Mouse (Mus musculus) G1E (cell line): ENCODE results near the gene Commd8. TPM values are rescaled to one million over a fixed set of nuclear protein-coding genes. Genes with fewer than 3 reads are reported as not detected.

ENCODE experiments used
- ATAC-seq: 2 replicates; pipeline ENCODE4 v1.8.0; 2016; ENCODE audit warnings: mild to moderate bottlenecking; ENCODE audit not compliant: insufficient number of reproducible peaks, poor library complexity, low FRiP score, severe bottlenecking; ENCODE audit errors: extremely low read depth
- DNase-seq: peaks from one replicate; pipeline ENCODE4 v3.0.0; 2012; ENCODE audit warnings: low spot score
- H3K27me3 ChIP-seq: 2 replicates; pipeline ENCODE4 v1.6.1; 2012; ENCODE audit warnings: mild to moderate bottlenecking, low read length, inconsistent platforms; ENCODE audit not compliant: insufficient read depth
- H3K36me3 ChIP-seq: replicated peaks from 2 replicates; pipeline ENCODE3; 2012; ENCODE audit warnings: mild to moderate bottlenecking, inconsistent platforms
- H3K4me1 ChIP-seq: 2 replicates; pipeline ENCODE4 v1.6.1; 2012; ENCODE audit warnings: low read depth, low read length, inconsistent platforms, mixed read lengths; ENCODE audit not compliant: insufficient read depth
- H3K4me3 ChIP-seq: 2 replicates; pipeline ENCODE4 v1.5.1; 2012; ENCODE audit warnings: low read depth, mild to moderate bottlenecking, inconsistent platforms, low read length, moderate library complexity, mixed read lengths
- H3K9me3 ChIP-seq: replicated peaks from 2 replicates; pipeline ENCODE4 v1.6.1; 2012; ENCODE audit warnings: inconsistent platforms
- CTCF ChIP-seq: IDR thresholded peaks from 2 replicates; pipeline ENCODE4 v1.5.1; 2012; ENCODE audit warnings: low read depth, low read length, inconsistent platforms, mixed read lengths
- GATA1 ChIP-seq: IDR thresholded peaks from 2 replicates; pipeline ENCODE4 v1.6.1; 2012; ENCODE audit warnings: borderline replicate concordance, low read length, inconsistent platforms, mixed read lengths
- GATA2 ChIP-seq: IDR thresholded peaks from 2 replicates; pipeline ENCODE4 v1.6.1; 2012; ENCODE audit warnings: low read depth, low read length, inconsistent platforms, borderline replicate concordance
- POLR2AphosphoS5 ChIP-seq: IDR thresholded peaks from 2 replicates; pipeline ENCODE4 v1.6.1; 2012; ENCODE audit warnings: low read depth, low read length, inconsistent platforms; ENCODE audit not compliant: insufficient replicate concordance
- TAL1 ChIP-seq: conservative IDR thresholded peaks from 2 replicates; pipeline ENCODE4 v1.6.1; 2012; ENCODE audit warnings: low read depth, low read length, inconsistent platforms, mixed read lengths
- polyA plus RNA-seq: library from polyadenylated mRNA; stranded (reverse); fragments of >175 nt; gene quantifications from 2 replicates; pipeline ENCODE4 v1.2.3, GENCODE M21; 2012
- total RNA-seq, 2 experiments: library from RNA; stranded (forward) in 1 of 2; stranded (reverse) in 1 of 2; fragments of 200-1000 nt in 1 of 2; fragments of >200 nt in 1 of 2; fragmentation: Nextera tagmentation in 1 of 2; gene quantifications; 2 replicates each; pipeline ENCODE4 v1.2.3; 2014 to 2017

Gene Commd8
- total RNA-seq (2014; fragmentation: Nextera tagmentation) (70.9 and 81.8 TPM in 2 replicates), total RNA-seq (2017) (118 and 144 TPM in 2 replicates), polyA plus RNA-seq (4.9 and 8.6 TPM in 2 replicates)

DNA sequence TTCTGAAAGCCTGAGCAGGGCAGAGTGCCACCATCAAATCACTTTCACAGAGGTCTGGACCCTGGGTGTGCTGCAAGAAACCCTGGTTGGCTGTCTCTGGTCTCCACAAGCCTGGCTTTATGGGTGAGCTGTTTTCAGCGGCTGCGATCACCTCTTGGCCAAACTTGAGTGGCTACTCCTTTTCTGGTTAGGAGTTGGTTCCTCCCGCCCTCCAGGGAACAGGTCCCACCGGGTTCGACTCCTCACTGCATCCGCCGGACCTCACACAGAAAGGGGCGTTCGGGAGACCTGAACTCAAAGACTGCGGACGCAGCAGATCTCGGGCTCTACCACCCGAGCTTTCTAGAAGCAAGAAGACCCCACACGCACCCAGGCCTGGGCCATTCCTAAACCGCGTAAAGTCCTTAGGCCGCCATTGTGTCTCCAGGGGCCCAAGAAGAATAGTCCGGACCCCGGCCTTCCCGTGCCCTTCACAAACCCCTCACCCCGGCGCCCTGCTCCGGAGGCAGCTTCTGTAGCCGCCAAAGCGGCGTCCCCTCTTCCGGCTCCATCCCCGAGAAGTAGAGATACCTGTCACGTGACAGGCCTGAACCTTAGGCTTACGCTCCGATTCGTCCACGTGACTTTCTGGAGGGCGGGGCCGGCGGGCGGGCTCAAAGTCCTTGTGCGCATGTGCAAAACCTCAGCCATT is at the start of gene Commd8:
TSS of gene Commd8 (minus strand) at position 596 of the 691 bp plus-strand sequence.
- Histone ChIP-seq H3K9me3 (no peaks in the 10 kb centered on the region), H3K4me1 (peaks cover 27% of the 10 kb centered on the region), H3K4me3 (peak within 1 kb of the TSS; percentile 80), H3K36me3 (peaks cover 29% of the 10 kb centered on the region), H3K27me3 (no peaks in the 10 kb centered on the region)
- DNase-seq (peak; percentile 82), ATAC-seq (peak; percentile 79)
- TF ChIP-seq POLR2AphosphoS5 (no peak), CTCF (no peak), GATA2 (no peak), GATA1 (no peak), TAL1 (no peak)

DNA sequence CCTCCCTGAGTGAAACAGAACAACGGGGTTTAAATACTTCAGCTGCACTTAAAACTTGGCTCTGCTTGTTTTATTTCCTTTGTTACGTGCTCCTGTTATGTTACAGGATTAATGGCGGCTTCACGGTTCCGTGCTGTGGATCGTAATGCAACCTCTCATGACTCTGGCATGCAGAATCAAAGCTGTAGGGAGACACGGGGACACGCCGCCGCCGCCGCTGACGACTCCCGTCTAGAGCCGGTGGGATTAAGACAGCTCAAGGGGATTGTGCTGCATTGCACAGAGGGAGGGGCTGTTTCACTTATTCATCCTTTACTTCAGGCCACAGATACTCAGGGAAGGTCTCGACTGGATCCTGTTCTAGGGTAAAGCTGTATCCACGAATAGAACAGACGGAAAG is 43.8 kb upstream of the Commd8 start:
- Histone ChIP-seq H3K36me3 (peaks cover 43% of the 10 kb centered on the region), H3K4me1 (peaks cover 8% of the 10 kb centered on the region)

DNA sequence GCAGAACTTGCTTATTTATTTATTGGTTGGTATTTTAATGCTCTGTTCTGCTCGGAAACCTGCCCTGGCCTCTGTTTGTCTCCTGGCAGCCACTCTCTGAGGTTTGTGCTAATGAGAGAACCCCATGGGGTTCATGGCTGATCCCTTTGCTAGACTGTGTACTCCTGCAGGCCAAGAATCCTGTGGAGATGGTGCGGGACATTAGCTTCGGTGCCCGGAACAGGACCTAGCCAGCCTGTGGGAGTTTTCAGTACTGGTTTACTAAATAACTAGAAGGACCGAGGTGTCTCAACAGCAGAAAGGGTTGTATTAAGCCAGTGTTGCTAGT is 42.8 kb upstream of the Commd8 start:
- DNase-seq = no peak
- ATAC-seq = no peak
- Histone ChIP-seq H3K4me3 (no peak overlapping the region), H3K9me3 (no peaks in the 10 kb centered on the region), H3K27me3 (no peaks in the 10 kb centered on the region), H3K36me3 (peaks cover 49% of the 10 kb centered on the region), H3K4me1 (peaks cover 14% of the 10 kb centered on the region)
- TF ChIP-seq TAL1 = no peak
- no peak for TF ChIP-seq CTCF
- no peak for TF ChIP-seq GATA1
- no peak for TF ChIP-seq POLR2AphosphoS5
- no peak for TF ChIP-seq GATA2

More for the DNA sequence above, 43.8 kb upstream of the Commd8 start:
- ATAC-seq (no peak), DNase-seq (no peak)
- H3K4me3 ChIP-seq = no peak overlapping the region
- no peaks in the 10 kb centered on the region for H3K9me3 ChIP-seq
- TF ChIP-seq POLR2AphosphoS5 = no peak
- TF ChIP-seq TAL1 = no peak
- no peak for TF ChIP-seq CTCF
- no peak for TF ChIP-seq GATA1
- TF ChIP-seq GATA2 = no peak
- H3K27me3 ChIP-seq = no peaks in the 10 kb centered on the region

DNA sequence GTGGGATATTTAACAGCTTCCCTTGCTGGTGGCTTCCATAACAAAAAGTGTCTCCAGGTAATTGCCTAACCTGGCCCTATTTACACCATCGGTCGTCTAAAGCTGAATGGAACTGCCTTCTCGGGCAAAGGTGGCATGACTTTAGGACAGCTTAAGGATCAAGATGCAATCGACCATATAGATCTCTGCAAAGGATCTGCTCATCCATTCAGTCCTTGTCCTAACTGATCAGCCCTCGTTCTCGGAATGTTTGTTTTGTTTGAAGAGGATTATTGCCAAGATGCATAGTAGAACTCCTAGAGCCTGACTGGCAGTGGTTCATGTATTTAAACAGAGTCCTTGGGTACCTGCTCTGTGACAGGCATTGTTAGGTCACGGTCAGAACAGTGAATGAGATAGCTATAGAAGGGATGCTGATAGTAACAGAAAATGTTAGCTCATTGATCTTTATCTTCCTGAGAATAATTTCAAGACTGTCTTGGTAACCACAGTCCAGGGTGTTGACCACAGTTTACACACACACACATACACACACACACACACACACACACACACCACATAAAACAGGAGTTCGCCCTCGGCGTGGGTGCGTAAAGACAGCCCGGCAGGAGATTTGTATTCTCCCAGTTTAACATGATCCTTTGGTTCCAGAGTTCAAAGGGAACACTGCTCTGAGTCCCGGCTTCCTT is 42.3 kb upstream of the Commd8 start:
- no peaks in the 10 kb centered on the region for H3K27me3 ChIP-seq
- H3K9me3 ChIP-seq = no peaks in the 10 kb centered on the region
- DNase-seq (no peak), ATAC-seq (no peak)
- peaks cover 16% of the 10 kb centered on the region for H3K4me1 ChIP-seq
- no peak overlapping the region for H3K4me3 ChIP-seq
- H3K36me3 ChIP-seq = peaks cover 48% of the 10 kb centered on the region
- no peak for TF ChIP-seq CTCF
- TF ChIP-seq GATA1 = no peak
- TF ChIP-seq POLR2AphosphoS5 = no peak
- TF ChIP-seq GATA2 = no peak
- no peak for TF ChIP-seq TAL1

DNA sequence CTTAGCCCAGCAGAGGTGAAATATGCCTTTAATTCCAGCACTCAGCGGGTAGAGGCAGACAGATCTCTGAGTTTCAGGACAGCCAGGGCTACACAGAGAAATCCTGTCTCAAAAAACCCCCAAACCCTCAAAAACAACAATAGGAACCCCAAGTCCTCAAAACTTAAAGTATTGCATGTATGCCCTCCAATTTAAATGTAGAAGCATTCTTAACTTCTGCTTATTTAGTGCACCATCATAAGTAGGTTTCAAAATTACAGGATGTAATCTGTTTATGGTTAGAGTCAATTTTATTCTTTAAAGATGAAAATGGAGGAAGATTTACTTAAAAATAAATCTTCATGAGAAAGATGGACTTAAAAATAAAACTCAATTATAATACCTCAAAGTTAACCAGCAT is 40.5 kb upstream of the Commd8 start:
- H3K36me3 ChIP-seq = peaks cover 39% of the 10 kb centered on the region
- ATAC-seq = no peak

DNA sequence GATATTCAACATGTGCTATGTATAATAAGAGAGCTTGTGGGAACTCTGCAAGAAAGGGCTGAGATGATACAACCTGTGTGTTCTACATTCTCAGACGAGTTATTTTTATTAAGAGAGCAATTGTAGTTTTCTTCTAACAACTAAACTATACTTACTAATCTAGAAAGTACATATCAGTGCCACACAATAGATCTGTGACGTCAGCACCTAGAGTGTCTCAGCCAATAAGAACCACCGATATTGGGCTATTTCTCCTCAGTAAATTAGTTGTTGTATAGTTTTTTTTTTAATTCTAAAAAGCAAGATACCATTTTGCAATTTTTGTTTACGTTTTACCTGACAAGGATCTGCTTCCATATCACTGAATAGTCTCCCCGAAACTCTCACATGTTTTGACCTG is 37.3 kb upstream of the Commd8 start:
- no peaks in the 10 kb centered on the region for H3K9me3 ChIP-seq
- DNase-seq (no peak), ATAC-seq (no peak)
- H3K4me3 ChIP-seq = no peak overlapping the region
- TF ChIP-seq GATA1 (no peak), GATA2 (no peak), CTCF (no peak), POLR2AphosphoS5 (no peak), TAL1 (no peak)
- no peaks in the 10 kb centered on the region for H3K27me3 ChIP-seq
- H3K4me1 ChIP-seq = peaks cover 40% of the 10 kb centered on the region
- H3K36me3 ChIP-seq = peaks cover 21% of the 10 kb centered on the region

More for the DNA sequence above, 40.5 kb upstream of the Commd8 start:
- no peaks in the 10 kb centered on the region for H3K9me3 ChIP-seq
- H3K4me3 ChIP-seq = no peak overlapping the region
- TF ChIP-seq POLR2AphosphoS5 = no peak
- TF ChIP-seq CTCF = no peak
- TF ChIP-seq GATA1 = no peak
- TF ChIP-seq GATA2 = no peak
- TF ChIP-seq TAL1 = no peak
- no peaks in the 10 kb centered on the region for H3K27me3 ChIP-seq
- DNase-seq = no peak
- peaks cover 27% of the 10 kb centered on the region for H3K4me1 ChIP-seq
